Mouse (Mus musculus) thymus, adult 18-20 months (tissue): ENCODE measurements at regions not wholly inside any gene's neighbourhood (a gene's known extent, or its start where the extent isn't known, plus 50 kb on each side); places are given as distances from the start of the nearest gene placed in this dataset.

Experiments used
- DNase-seq, 2 experiments: peaks; one replicate each; pipeline ENCODE4 v3.0.0; 2022; ENCODE audit warnings: mixed read lengths in 2 of 2

DNA sequence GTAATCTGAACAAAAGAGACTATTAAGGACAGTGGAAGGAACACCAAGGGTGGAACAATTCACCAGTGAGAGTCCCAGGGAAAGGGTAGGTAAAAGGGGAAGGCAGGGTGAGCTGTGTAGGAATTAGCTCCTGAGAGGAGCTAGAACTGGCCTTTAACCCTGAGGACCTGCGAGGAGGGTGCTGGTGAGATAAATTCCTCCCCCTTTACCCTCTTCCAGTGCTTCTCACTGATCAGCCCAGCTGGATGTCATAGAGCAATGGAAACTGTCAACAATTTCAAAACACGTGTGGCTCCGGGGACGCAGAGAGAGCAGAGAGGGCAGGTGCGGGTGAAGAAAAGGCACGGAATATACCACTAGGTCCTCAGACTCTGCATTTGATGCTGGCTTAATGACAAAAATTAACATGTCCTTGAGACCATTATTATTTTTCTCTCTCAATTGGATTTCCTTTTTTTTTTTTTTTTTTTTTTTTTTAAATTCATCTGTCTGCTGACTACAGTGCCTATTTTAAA, 107.7 kb upstream of the Spats2l start:
- DNase-seq: no peak

- DNase-seq: no peak
These were observed 100.5 kb upstream of the Spats2l start for GRCm38 (mm10) chr1:57673415-57673814.

DNA sequence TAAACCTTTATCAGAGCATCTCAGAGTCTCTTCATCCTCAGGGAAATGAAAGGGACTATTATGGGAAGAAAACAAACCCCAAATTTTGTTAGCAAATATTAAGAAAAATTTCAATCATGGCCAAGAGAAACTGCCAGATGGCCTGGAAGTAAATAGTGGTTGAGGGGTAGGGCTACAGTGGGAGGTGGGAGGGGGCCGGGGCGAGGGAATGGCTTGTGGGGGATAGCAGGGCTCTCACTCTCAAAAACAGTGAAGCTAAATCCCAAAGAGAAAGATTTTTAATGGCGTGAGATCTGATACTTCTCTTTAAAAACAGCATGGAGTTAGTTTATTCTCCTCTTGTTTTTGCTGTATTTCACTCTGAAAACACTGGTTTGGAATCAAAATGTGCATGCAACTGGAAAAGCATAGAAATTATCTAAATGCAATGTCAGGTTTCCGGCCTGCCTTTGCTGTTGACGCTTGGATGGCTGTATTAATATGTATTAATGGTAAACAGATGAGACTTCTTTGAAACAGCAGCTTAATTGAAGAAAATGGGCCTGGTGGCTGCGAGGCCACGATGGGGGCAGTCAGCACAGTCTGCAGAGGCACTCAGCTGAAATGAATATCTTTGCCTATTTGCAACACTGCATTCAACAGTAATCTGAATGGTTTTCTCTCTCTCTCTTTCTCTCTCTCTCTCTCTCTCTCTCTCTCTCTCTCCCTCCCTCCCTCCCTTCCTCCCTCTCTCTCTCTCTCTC, 99.8 kb upstream of the Spats2l start:
- no peak for DNase-seq

- no peak for DNase-seq
These were observed 89.4 kb upstream of the Spats2l start for GRCm38 (mm10) chr1:57684387-57685162.

DNA sequence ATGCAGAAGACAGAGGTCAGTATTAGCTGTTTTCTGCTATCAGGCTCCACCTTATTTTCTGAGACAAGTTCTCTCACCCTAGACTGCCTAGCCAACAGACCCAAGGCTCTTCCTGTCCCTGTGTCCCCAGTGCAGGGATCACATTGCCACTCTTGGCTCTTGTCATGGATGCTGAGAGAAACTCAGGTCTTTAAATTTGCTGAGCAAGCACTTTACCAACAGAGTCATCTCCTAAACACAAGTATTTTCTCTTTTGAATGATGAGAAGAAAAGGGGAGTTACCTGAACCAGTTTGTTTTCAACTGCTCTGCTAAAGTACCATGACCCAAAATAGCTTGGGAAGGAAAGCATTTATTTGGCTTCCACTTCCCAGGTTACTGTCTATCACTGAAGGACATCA, 84.7 kb upstream of the Spats2l start:
- no peak for DNase-seq

DNA sequence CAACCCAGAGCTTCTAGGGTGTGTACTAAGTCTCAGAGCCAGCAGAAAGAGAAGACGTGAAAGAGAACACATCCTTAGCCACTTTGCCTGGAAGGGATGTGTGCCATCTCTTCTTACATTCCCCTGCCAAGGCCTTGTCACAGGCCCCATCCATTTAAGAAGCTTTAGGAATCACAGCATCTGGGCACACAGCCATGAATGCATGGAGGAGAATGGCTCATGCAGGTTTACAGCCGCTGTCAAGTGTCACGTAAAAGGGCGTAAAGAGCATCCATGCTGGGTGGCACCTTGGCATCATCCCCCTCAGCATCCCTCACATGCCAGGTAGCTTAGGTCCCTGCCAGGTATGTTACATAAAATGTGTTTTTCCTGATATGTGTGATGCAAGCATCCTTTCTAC, 66.1 kb upstream of the Spats2l start:
- no peak for DNase-seq

DNA sequence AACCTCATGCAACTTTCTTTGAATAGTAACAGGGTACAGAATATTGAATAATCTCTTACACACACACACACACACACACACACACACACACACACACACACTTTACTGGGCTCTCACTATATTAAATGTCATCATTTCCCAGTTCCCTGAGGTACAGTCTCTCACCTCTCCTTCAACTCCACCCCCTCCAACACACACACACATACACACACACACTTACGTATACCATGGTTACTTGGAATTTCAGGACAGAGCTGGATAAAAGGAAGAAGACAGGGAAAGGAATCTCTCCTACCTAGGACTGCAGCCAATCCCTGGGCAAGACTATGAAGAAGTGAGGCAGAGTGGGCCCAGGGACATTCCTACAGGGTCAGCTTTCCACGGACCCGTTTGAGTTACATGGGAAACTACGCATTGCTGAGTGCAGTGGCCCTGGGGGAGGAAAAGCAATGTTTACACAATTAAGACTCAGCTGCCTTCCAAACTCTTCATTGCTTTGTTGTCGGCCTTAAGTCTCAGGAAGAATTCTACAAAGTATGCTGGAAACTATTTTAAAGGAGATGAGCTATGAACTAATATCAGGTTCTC, 61.0 kb upstream of the Spats2l start:
- no peak for DNase-seq

DNA sequence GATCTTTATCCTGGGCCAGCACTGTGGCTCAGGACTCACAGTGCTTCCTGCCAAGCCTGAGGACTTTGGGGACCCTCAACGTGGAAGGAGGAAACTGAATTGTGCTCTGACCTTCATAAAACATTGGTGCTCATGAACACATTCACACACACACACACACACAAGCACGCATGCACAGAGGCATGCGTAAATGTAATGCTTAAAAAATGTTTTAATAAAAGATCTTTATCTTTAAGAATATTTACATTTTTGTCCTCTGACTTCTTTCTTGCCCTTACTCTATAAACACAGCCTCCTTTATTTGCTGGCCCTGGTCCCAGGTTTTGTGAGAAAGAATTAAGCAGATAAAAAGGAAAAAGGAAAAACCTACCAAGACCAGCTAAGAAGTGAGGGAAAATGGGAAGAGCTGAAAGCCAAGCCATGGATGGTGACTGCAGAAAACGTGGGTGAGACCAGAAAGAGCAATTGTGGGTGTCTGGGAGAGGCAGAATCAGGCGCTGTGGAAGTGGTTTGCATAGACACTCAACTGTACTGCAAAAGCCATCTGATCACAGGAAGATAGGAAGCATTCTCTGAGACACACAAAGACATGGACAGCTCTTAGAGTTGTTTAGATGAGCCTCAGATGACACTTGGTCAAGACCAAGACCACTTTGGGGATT, 56.7 kb upstream of the Spats2l start:
- no peak for DNase-seq

DNA sequence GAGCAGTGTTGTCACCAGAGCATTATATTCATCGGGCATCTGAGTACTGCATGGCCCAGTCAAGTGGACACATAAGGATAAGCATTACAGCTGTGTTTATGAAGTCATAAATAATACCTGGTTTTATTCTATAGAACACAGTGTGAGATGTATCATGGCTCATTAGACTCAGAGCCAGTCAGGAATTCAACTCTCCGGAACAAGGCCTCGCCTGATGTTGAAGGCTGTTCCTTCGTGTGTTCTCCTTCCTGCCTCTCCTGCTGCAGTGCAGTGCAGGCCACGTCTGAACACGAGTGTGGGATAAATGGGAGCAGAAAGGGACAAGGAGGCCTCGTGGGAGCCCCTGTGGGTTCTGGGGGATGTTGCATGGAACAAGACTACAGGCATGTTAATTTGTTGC, 55.6 kb upstream of the Spats2l start:
- DNase-seq: no peak
